Mouse (Mus musculus) bone marrow macrophage, adult 2 months (primary cell): ENCODE measurements around the gene Thsd4.

Experiments
- CTCF ChIP-seq: IDR thresholded peaks from 2 replicates; pipeline ENCODE4 v1.5.1; 2012; ENCODE audit warnings: low read depth, mild to moderate bottlenecking, low read length, moderate library complexity
- POLR2A ChIP-seq: IDR thresholded peaks from 2 replicates; pipeline ENCODE4 v1.6.1; 2012; ENCODE audit warnings: mild to moderate bottlenecking, low read depth, low read length, borderline replicate concordance

GRCm38 (mm10) chr9:60089441-60089840 is 432.4 kb downstream of the Thsd4 start:
- TF ChIP-seq CTCF: no peak
- TF ChIP-seq POLR2A: no peak
